Mouse (Mus musculus) MEL (cell line): ENCODE data around the gene Gpr146.

ENCODE experiments used
- CHD1 ChIP-seq: IDR thresholded peaks from 2 replicates; pipeline ENCODE4 v1.6.1; 2012; ENCODE audit warnings: low read depth, mild to moderate bottlenecking, inconsistent platforms, low read length, improper control_type of control experiment
- CTCF ChIP-seq, 3 experiments: IDR thresholded peaks in 2 of 3; conservative IDR thresholded peaks in 1 of 3; 2 replicates each; pipeline ENCODE4 v1.5.1; 2011 to 2012; ENCODE audit warnings: low read length in 3 of 3, low read depth in 2 of 3, mild to moderate bottlenecking in 2 of 3, improper control_type of control experiment in 1 of 3, inconsistent platforms in 1 of 3, mixed read lengths in 1 of 3, moderate library complexity in 1 of 3; ENCODE audit not compliant: control insufficient read depth in 1 of 3, insufficient read depth in 1 of 3, poor library complexity in 1 of 3, severe bottlenecking in 1 of 3
- ETS1 ChIP-seq: IDR thresholded peaks from 2 replicates; pipeline ENCODE4 v1.6.1; 2012; ENCODE audit warnings: low read depth, mild to moderate bottlenecking, inconsistent platforms, low read length, improper control_type of control experiment, moderate library complexity
- GABPA ChIP-seq: IDR thresholded peaks from 2 replicates; pipeline ENCODE4 v1.6.1; 2012; ENCODE audit warnings: low read depth, mild to moderate bottlenecking, inconsistent platforms, low read length, improper control_type of control experiment, moderate library complexity
- HCFC1 ChIP-seq: IDR thresholded peaks from 2 replicates; pipeline ENCODE4 v1.6.1; 2012; ENCODE audit warnings: low read depth, mild to moderate bottlenecking, inconsistent platforms, low read length, improper control_type of control experiment, moderate library complexity
- KAT2A ChIP-seq: conservative IDR thresholded peaks from 2 replicates; pipeline ENCODE4 v1.6.1; 2012; ENCODE audit warnings: low read depth, low read length, improper control_type of control experiment, inconsistent platforms
- MXI1 ChIP-seq: IDR thresholded peaks from 2 replicates; pipeline ENCODE4 v1.6.1; 2011; ENCODE audit warnings: mild to moderate bottlenecking, low read depth, low read length, improper control_type of control experiment
- POLR2AphosphoS2 ChIP-seq: IDR thresholded peaks from 2 replicates; pipeline ENCODE4 v1.6.1; 2011; ENCODE audit warnings: low read length, improper control_type of control experiment
- TAL1 ChIP-seq: IDR thresholded peaks from 2 replicates; pipeline ENCODE4 v1.6.1; 2012; ENCODE audit warnings: mild to moderate bottlenecking, inconsistent platforms, low read length, moderate library complexity, mixed read lengths
- TBP ChIP-seq: IDR thresholded peaks from 2 replicates; pipeline ENCODE4 v1.8.0; 2011; ENCODE audit warnings: low read depth, low read length, improper control_type of control experiment
- USF1 ChIP-seq: IDR thresholded peaks from 2 replicates; pipeline ENCODE4 v1.6.1; 2014; ENCODE audit warnings: low read depth, mild to moderate bottlenecking, inconsistent platforms, low read length, improper control_type of control experiment, moderate library complexity

- TF ChIP-seq CTCF (IDR thresholded peaks at IDR 0.05 in 2 of 3, conservative IDR thresholded peaks at IDR 0.05 in 1 of 3; ENCODE audit: control insufficient read depth in 1 of 3, insufficient read depth in 1 of 3, low read depth in 2 of 3, low read length in 3 of 3, poor library complexity in 1 of 3, severe bottlenecking in 1 of 3) (no peak), TAL1 (no peak), MXI1 (no peak), KAT2A (no peak), ETS1 (no peak), GABPA (no peak), POLR2AphosphoS2 (no peak), TBP (no peak), HCFC1 (no peak), CHD1 (no peak), USF1 (no peak)
These were observed 46.7 kb upstream of the Gpr146 start for GRCm38 (mm10) chr5:139330766-139331165.
